Mouse (Mus musculus) limb, embryonic 14.5 days (tissue): ENCODE results near the gene Wdr11. TPM values are rescaled to one million over a fixed set of nuclear protein-coding genes. Genes with fewer than 3 reads are reported as not detected.

Source experiments
- ATAC-seq: fragments of 200-750 bp; cut with Nextera tagmentation; 2 replicates; pipeline ENCODE4 v1.8.0; 2017; ENCODE audit warnings: low read depth, moderate number of reproducible peaks, moderate TSS enrichment; ENCODE audit not compliant: low FRiP score
- DNase-seq: peaks from one replicate; pipeline ENCODE4 v3.0.0-alpha.2; 2015; ENCODE audit warnings: low spot score
- H3K27ac ChIP-seq: fragments of 300-500 bp; sonication (generic); replicated peaks from 2 replicates; pipeline ENCODE4 v1.5.1; 2014; ENCODE audit warnings: low read depth, mild to moderate bottlenecking, low read length, moderate library complexity, mixed read lengths
- H3K27me3 ChIP-seq: fragments of 300-500 bp; sonication (generic); 2 replicates; pipeline ENCODE4 v1.6.1; 2014; ENCODE audit warnings: low read length, mixed read lengths; ENCODE audit not compliant: control insufficient read depth, insufficient read depth
- H3K36me3 ChIP-seq: fragments of 300-500 bp; sonication (generic); 2 replicates; pipeline ENCODE4 v1.6.1; 2014; ENCODE audit warnings: mild to moderate bottlenecking, low read length, moderate library complexity, mixed read lengths; ENCODE audit not compliant: control insufficient read depth, insufficient read depth
- H3K4me1 ChIP-seq: fragments of 300-500 bp; sonication (generic); 2 replicates; pipeline ENCODE4 v1.6.1; 2014; ENCODE audit warnings: antibody characterized with exemption, low read length, mixed read lengths; ENCODE audit not compliant: control insufficient read depth, insufficient read depth
- H3K4me2 ChIP-seq: fragments of 300-500 bp; sonication (generic); replicated peaks from 2 replicates; pipeline ENCODE4 v1.6.1; 2014; ENCODE audit warnings: low read depth, mild to moderate bottlenecking, low read length, moderate library complexity; ENCODE audit not compliant: severe bottlenecking
- H3K4me3 ChIP-seq: fragments of 300-500 bp; sonication (generic); replicated peaks from 2 replicates; pipeline ENCODE4 v1.5.1; 2014; ENCODE audit warnings: low read length
- H3K9ac ChIP-seq: fragments of 300-500 bp; sonication (generic); 2 replicates; pipeline ENCODE4 v1.6.1; 2014; ENCODE audit warnings: mild to moderate bottlenecking, low read depth, low read length, moderate library complexity; ENCODE audit not compliant: severe bottlenecking
- H3K9me3 ChIP-seq: fragments of 300-500 bp; sonication (generic); 2 replicates; pipeline ENCODE4 v1.6.1; 2016; ENCODE audit warnings: low read length; ENCODE audit not compliant: control insufficient read depth
- POLR2A ChIP-seq: fragments of 200-500 bp; IDR thresholded peaks from 2 replicates; pipeline ENCODE4 v1.8.0; 2012; ENCODE audit warnings: inconsistent platforms, mild to moderate bottlenecking, moderate library complexity, borderline replicate concordance; ENCODE audit not compliant: insufficient read depth, insufficient read length; ENCODE audit errors: extremely low read depth
- WGBS: fragments of 180-500 bp; shearing (Covaris S2); extraction: QIAGEN DNeasy Blood & Tissue Kit; methylation state at CpG from one replicate; pipeline ENCODE4 v1.1.7; 2014; 5-methylcytosine and 5-hydroxymethylcytosine counted together
- polyA plus RNA-seq, 2 experiments: library from polyadenylated mRNA; depleted of rRNA in 1 of 2; stranded (reverse) in 1 of 2; unstranded in 1 of 2; fragments of >200 nt; fragmentation: Nextera tagmentation in 1 of 2; extraction: Ambion mirVana in 1 of 2; gene quantifications; 2 replicates each; pipeline versions ENCODE4 v1.2.1 to v1.2.3; 2012 to 2014

Wdr11 gene
- polyA plus RNA-seq, 2 experiments = 38.1 to 47.0 TPM

GRCm38 (mm10) chr7:129592132-129592745 is 576 bp downstream of the Wdr11 start:
- 2% methylated on average over 12 of the region's 13 CpGs for WGBS
- DNase-seq (no peak), ATAC-seq (0 out of 2 replicates have a peak, but pooled peaks have one; percentile 8)
- Histone ChIP-seq H3K4me2 (peak overlapping the region; percentile 56), H3K4me3 (peak overlapping the region; percentile 66), H3K36me3 (peaks cover 11% of the 10 kb centered on the region), H3K27me3 (no peaks in the 10 kb centered on the region), H3K27ac (peak overlapping the region; percentile 91), H3K9ac (peak overlapping the region; percentile 76), H3K9me3 (no peaks in the 10 kb centered on the region), H3K4me1 (peaks cover 3% of the 10 kb centered on the region; the same call in 1 of the 2 replicates)
- no peak for TF ChIP-seq POLR2A

GRCm38 (mm10) chr7:129597186-129597585 is 5.5 kb downstream of the Wdr11 start:
- WGBS = 93% methylated on average over 2 of the region's 2 CpGs
- no peak overlapping the region for H3K4me3 ChIP-seq
- ATAC-seq = no peak
- no peak for TF ChIP-seq POLR2A
- H3K4me1 ChIP-seq = peaks cover 3% of the 10 kb centered on the region; the same call in 1 of the 2 replicates
- peaks cover 44% of the 10 kb centered on the region for H3K36me3 ChIP-seq
- H3K9ac ChIP-seq = no peak overlapping the region
- H3K4me2 ChIP-seq = no peak overlapping the region
- H3K9me3 ChIP-seq = no peaks in the 10 kb centered on the region
- DNase-seq = no peak
- H3K27ac ChIP-seq = no peak overlapping the region
- H3K27me3 ChIP-seq = no peaks in the 10 kb centered on the region

GRCm38 (mm10) chr7:129606291-129606690 is 14.6 kb downstream of the Wdr11 start:
- no peak overlapping the region for H3K9ac ChIP-seq
- no peak for DNase-seq
- 95% methylated on average over 8 of the region's 8 CpGs for WGBS
- H3K4me1 ChIP-seq = no peaks in the 10 kb centered on the region
- no peaks in the 10 kb centered on the region for H3K9me3 ChIP-seq
- TF ChIP-seq POLR2A = no peak
- no peak overlapping the region for H3K27ac ChIP-seq
- no peak overlapping the region for H3K4me3 ChIP-seq
- no peak for ATAC-seq
- peaks cover 84% of the 10 kb centered on the region for H3K36me3 ChIP-seq
- H3K4me2 ChIP-seq = no peak overlapping the region
- no peaks in the 10 kb centered on the region for H3K27me3 ChIP-seq

GRCm38 (mm10) chr7:129621141-129621540 is 29.5 kb downstream of the Wdr11 start:
- no peak for TF ChIP-seq POLR2A
- WGBS = 91% methylated on average over 5 of the region's 5 CpGs
- peaks cover 82% of the 10 kb centered on the region for H3K36me3 ChIP-seq

GRCm38 (mm10) chr7:129630351-129630750 is 38.7 kb downstream of the Wdr11 start:
- DNase-seq = no peak
- no peak overlapping the region for H3K4me3 ChIP-seq
- TF ChIP-seq POLR2A = no peak

More at GRCm38 (mm10) chr7:129621141-129621540, 29.5 kb downstream of the Wdr11 start:
- Histone ChIP-seq H3K27me3 (no peaks in the 10 kb centered on the region), H3K4me3 (no peak overlapping the region), H3K9me3 (no peaks in the 10 kb centered on the region), H3K27ac (no peak overlapping the region), H3K9ac (no peak overlapping the region), H3K4me1 (no peaks in the 10 kb centered on the region), H3K4me2 (no peak overlapping the region)
- ATAC-seq (no peak), DNase-seq (no peak)

More at GRCm38 (mm10) chr7:129630351-129630750, 38.7 kb downstream of the Wdr11 start:
- H3K27ac ChIP-seq = no peak overlapping the region
- no peak for ATAC-seq
- H3K9me3 ChIP-seq = no peaks in the 10 kb centered on the region
- H3K27me3 ChIP-seq = no peaks in the 10 kb centered on the region
- peaks cover 76% of the 10 kb centered on the region for H3K36me3 ChIP-seq
- no peaks in the 10 kb centered on the region for H3K4me1 ChIP-seq
- no peak overlapping the region for H3K4me2 ChIP-seq
- H3K9ac ChIP-seq = no peak overlapping the region
- WGBS = 95% methylated on average over 7 of the region's 7 CpGs
